10 mouse cellular contexts compared by ENCODE assay signal in the genomic region with DNA sequence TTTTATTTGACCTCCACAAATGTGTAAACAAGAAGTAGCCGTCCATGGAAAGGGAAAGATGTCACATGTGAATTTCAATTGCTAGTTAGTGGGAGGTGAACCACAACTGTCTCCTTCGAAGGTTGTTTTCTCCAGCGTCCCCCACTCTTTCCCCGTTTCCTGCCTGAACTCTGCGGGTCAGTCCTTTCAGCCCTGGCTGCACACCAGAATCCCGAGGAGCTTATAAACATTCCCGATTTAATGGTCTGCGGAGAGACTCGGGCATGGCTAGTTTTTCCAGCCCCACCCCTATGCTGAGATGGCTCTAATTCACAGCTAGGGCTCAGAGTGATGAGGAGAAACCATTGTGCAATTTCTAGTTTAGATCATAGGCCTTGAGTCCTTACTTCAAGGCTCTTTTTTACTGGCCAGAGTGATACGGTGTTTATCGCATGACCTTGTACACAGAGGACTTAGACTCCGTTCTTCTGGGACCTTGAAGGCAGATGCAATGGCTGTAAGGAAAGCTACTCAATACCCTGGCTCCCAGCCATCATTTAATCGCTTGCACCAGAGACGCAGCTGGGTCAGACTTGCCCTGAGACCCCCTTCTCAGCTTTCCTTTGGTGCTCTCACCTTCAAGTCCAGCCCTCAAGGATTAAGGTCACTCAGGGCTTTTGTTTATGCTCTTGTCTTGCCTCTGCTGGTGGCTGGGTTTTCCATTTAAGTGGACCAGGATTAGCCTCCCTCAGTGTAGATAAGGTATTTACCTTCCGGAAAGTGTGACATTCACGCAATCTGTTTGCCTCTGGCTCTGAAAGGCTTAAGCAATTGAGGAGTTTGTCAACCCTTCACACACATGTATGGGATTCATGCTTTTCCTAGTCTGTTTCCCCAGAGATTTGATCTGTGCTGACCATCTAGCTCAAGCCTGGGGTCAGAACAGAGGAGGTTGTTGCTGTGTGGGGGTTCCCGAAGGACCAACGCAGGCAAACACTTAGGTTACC. TPM values are rescaled to one million over a fixed set of nuclear protein-coding genes. Genes with fewer than 3 reads are reported as not detected.
DNase-seq lines count a peak whose midpoint lies in the region; ATAC-seq and TF ChIP-seq lines count a peak whose summit lies in the region.
"Had no signal": no experiment of that assay in that cellular context is flagged by ENCODE, and none has a peak within 500 bp of the region (broad histone marks: within the 10 kb centered on the region; RNA-seq: fewer than 3 reads in every experiment).

No protein-coding gene starts in this region.

- H3K4me1 ChIP-seq in lung, embryonic 16.5 days (replicated peaks; ENCODE audit: control insufficient read depth, insufficient read depth, low read length): peaks cover 13% of the 10 kb centered on the region
- peaks cover 19% of the 10 kb centered on the region for H3K4me1 ChIP-seq in intestine, embryonic 16.5 days (ENCODE audit: control insufficient read depth, insufficient read depth, low read length)
- peaks cover 7% of the 10 kb centered on the region; the same call in 1 of the 2 replicates for H3K4me1 ChIP-seq in limb, embryonic 14.5 days (ENCODE audit: control insufficient read depth, insufficient read depth, low read length)

- no peaks in the 10 kb centered on the region for H3K36me3 ChIP-seq in lung, embryonic 16.5 days (ENCODE audit: control insufficient read depth, insufficient read depth, low read length)
- H3K36me3 ChIP-seq in intestine, embryonic 16.5 days (ENCODE audit: control insufficient read depth, insufficient read depth, low read length): no peaks in the 10 kb centered on the region
- no peaks in the 10 kb centered on the region for H3K36me3 ChIP-seq in limb, embryonic 14.5 days (ENCODE audit: control insufficient read depth, insufficient read depth, low read length)

- TF ChIP-seq POLR2A in limb, embryonic 14.5 days (IDR thresholded peaks at IDR 0.05; ENCODE audit: borderline replicate concordance, extremely low read depth, insufficient read depth, insufficient read length): no peak

- no peak overlapping the region for H3K4me3 ChIP-seq in lung, embryonic 16.5 days (ENCODE audit: low read length)
- no peak overlapping the region for H3K4me3 ChIP-seq in intestine, embryonic 16.5 days (ENCODE audit: low read length)
- no peak overlapping the region for H3K4me3 ChIP-seq in limb, embryonic 14.5 days (replicated peaks; ENCODE audit: low read length)

- peak; percentile 85 for ATAC-seq in lung, embryonic 16.5 days (ENCODE audit: low read depth)
- ATAC-seq in intestine, embryonic 16.5 days: peak; percentile 57
- ATAC-seq in limb, embryonic 14.5 days (ENCODE audit: low FRiP score, low read depth): no peak

- H3K9ac ChIP-seq in lung, embryonic 16.5 days (ENCODE audit: low read length): no peak overlapping the region
- H3K9ac ChIP-seq in intestine, embryonic 16.5 days (ENCODE audit: low read depth, low read length): no peak overlapping the region
- no peak overlapping the region for H3K9ac ChIP-seq in limb, embryonic 14.5 days (ENCODE audit: low read depth, low read length, severe bottlenecking)

- intact Hi-C loops in left cerebral cortex, postnatal 4 days (cut with DNase I): no loop called here

- H3K27ac ChIP-seq in lung, embryonic 16.5 days (ENCODE audit: low read length): peak overlapping the region; percentile 84
- peak overlapping the region; percentile 31 for H3K27ac ChIP-seq in intestine, embryonic 16.5 days (ENCODE audit: low read length)
- H3K27ac ChIP-seq in limb, embryonic 14.5 days (replicated peaks; ENCODE audit: low read depth, low read length): no peak overlapping the region

- H3K27me3 ChIP-seq in lung, embryonic 16.5 days (ENCODE audit: control insufficient read depth, insufficient read depth, low read depth, low read length): no peaks in the 10 kb centered on the region
- H3K27me3 ChIP-seq in intestine, embryonic 16.5 days (replicated peaks; ENCODE audit: control insufficient read depth, insufficient read depth, low read length): no peaks in the 10 kb centered on the region
- H3K27me3 ChIP-seq in limb, embryonic 14.5 days (ENCODE audit: control insufficient read depth, insufficient read depth, low read length): no peaks in the 10 kb centered on the region

- H3K9me3 ChIP-seq in lung, embryonic 16.5 days (ENCODE audit: control insufficient read depth, low read length): no peaks in the 10 kb centered on the region
- no peaks in the 10 kb centered on the region for H3K9me3 ChIP-seq in intestine, embryonic 16.5 days (ENCODE audit: control insufficient read depth, low read length)
- H3K9me3 ChIP-seq in limb, embryonic 14.5 days (ENCODE audit: control insufficient read depth, low read length): no peaks in the 10 kb centered on the region

- H3K4me2 ChIP-seq in lung, embryonic 16.5 days (ENCODE audit: low read depth, low read length): no peak overlapping the region
- H3K4me2 ChIP-seq in intestine, embryonic 16.5 days (ENCODE audit: low read depth, low read length): no peak overlapping the region
- no peak overlapping the region for H3K4me2 ChIP-seq in limb, embryonic 14.5 days (replicated peaks; ENCODE audit: low read depth, low read length, severe bottlenecking)

- DNase-seq in lung, postnatal 36 days: no peak
- DNase-seq in adrenal gland, postnatal 14 days: peak; percentile 42
- DNase-seq in limb, embryonic 14.5 days (ENCODE audit: low spot score): peak; percentile 17
- DNase-seq in right cerebral cortex, adult 2 months (ENCODE audit: low spot score in 2 of 2): no peak
- DNase-seq in left cerebral cortex, postnatal 4 days: no peak
- DNase-seq: gastrocnemius, postnatal 10 days had no signal

- WGBS in lung, embryonic 16.5 days: 27% methylated on average over 18 of the region's 18 CpGs
- 38% methylated on average over 18 of the region's 18 CpGs for WGBS in intestine, embryonic 16.5 days
- WGBS in limb, embryonic 14.5 days: 36% methylated on average over 18 of the region's 18 CpGs

RNA-seq across cellular contexts. Expression of gene Tmem86a, which starts 23.4 kb away (rescaled TPM):
- polyA plus RNA-seq in lung, embryonic 16.5 days (2015; fragmentation: Nextera tagmentation; extraction: Ambion mirVana): 40.4 and 41.7 TPM in 2 replicates
- total RNA-seq in adrenal gland, postnatal 14 days (2021): 21.8 and 29.2 TPM in 2 replicates
- polyA plus RNA-seq in intestine, embryonic 16.5 days (2015; fragmentation: Nextera tagmentation; extraction: Ambion mirVana): 59.3 and 63.1 TPM in 2 replicates
- 20.6 and 30.0 TPM in 2 replicates for polyA plus RNA-seq in limb, embryonic 14.5 days (2012; rRNA removed)
- polyA plus RNA-seq in limb, embryonic 14.5 days (2014; fragmentation: Nextera tagmentation; extraction: Ambion mirVana): 21.0 and 24.1 TPM in 2 replicates
- 10 to 100 TPM; 10.6 to 12.4 TPM for total RNA-seq in left cerebral cortex, postnatal 4 days (2021)

RNA-seq across cellular contexts. Expression of gene Ptpn5, which starts 59.7 kb away (rescaled TPM):
- polyA plus RNA-seq in lung, embryonic 16.5 days (2015; fragmentation: Nextera tagmentation; extraction: Ambion mirVana): 5.9 and 6.9 TPM in 2 replicates
- 0.90 and 1.4 TPM in 2 replicates for total RNA-seq in adrenal gland, postnatal 14 days (2021)
- polyA plus RNA-seq in intestine, embryonic 16.5 days (2015; fragmentation: Nextera tagmentation; extraction: Ambion mirVana): 1.1 and 1.3 TPM in 2 replicates
- 0.54 and 0.74 TPM in 2 replicates for polyA plus RNA-seq in limb, embryonic 14.5 days (2012; rRNA removed)
- 0.22 TPM in 1 of 2 replicates, not detected in the other for polyA plus RNA-seq in limb, embryonic 14.5 days (2014; fragmentation: Nextera tagmentation; extraction: Ambion mirVana)
- 100 to 1,000 TPM; 138 to 140 TPM for total RNA-seq in left cerebral cortex, postnatal 4 days (2021)
- total RNA-seq: heart, postnatal 25 days; monocyte, adult 5-6 weeks had no signal

Comparison
In these comparisons a context has a peak if more than half of its experiments do, and no peak if none do; other contexts are left out.
1. DNase-seq: peak in adrenal gland, postnatal 14 days (single experiment) and limb, embryonic 14.5 days (single experiment); none in lung, postnatal 36 days (single experiment), right cerebral cortex, adult 2 months (0 of 2) and left cerebral cortex, postnatal 4 days (single experiment).